Mouse (Mus musculus): ENCODE measurements around the gene Slc16a1. TPM values are rescaled to one million over a fixed set of nuclear protein-coding genes. Genes with fewer than 3 reads are reported as not detected.
A peak's percentile ranks its signal among the peaks of the same experiment; 100 is the strongest.
"Not testable (repeated sequence)": the region's sequence is repeated elsewhere in the genome, so short reads cannot be mapped to it uniquely, and the experiment has no call there.

The Slc16a1 gene
- polyA plus RNA-seq, 1 experiment from 2014 or later: 29.7 TPM

- H3K27me3 ChIP-seq (ENCODE audit: insufficient read depth, poor library complexity, severe bottlenecking); H3K4me3 ChIP-seq; H3K9me3 ChIP-seq; H3K36me3 ChIP-seq: not testable (repeated sequence)
- H3K27ac ChIP-seq: peak overlapping the region; percentile 14
- peaks cover 48% of the 10 kb centered on the region for H3K4me1 ChIP-seq (replicated peaks)
- DNase-seq (ENCODE audit: low spot score): peak; percentile 37
- 47% methylated on average over 1 of the region's 1 CpGs for WGBS
Observed at GRCm38 (mm10) chr3:104670183-104671020, 31.9 kb downstream of the Slc16a1 start.

- H3K4me1 ChIP-seq (replicated peaks): peaks cover 52% of the 10 kb centered on the region
- WGBS: 78% methylated on average over 6 of the region's 6 CpGs
- peak overlapping the region; percentile 35; the same call in 1 of the 2 replicates for H3K27ac ChIP-seq
- DNase-seq (ENCODE audit: low spot score): no peak
- H3K36me3 ChIP-seq: no peaks in the 10 kb centered on the region
- H3K9me3 ChIP-seq: no peaks in the 10 kb centered on the region
- H3K27me3 ChIP-seq (ENCODE audit: insufficient read depth, poor library complexity, severe bottlenecking): peaks cover 4% of the 10 kb centered on the region; the same call in 1 of the 2 replicates
- no peak overlapping the region for H3K4me3 ChIP-seq
Observed at GRCm38 (mm10) chr3:104671543-104671942, 33.1 kb downstream of the Slc16a1 start.

DNA sequence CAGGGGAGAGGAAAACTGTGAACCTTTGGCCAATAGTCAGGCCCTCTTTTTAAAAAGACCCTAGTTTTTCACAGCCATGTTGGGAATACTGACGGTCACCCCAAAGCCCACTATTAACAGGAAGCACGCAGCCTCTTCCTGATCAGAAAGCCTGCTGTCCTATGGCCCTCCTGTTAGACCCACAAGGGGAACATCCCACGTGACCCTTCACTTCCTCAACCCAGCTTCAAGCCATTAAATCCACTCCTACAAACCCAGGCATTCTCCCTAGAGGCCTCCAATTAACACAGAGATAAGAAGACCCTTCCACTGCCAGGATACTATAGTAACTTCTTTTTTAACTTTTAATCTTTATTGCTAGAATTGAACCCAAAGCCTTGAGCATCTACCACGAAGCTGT lies 33.6 kb downstream of the Slc16a1 start:
- WGBS: 66% methylated on average over 4 of the region's 4 CpGs
- Histone ChIP-seq H3K36me3 (no peaks in the 10 kb centered on the region), H3K4me3 (no peak overlapping the region), H3K9me3 (no peaks in the 10 kb centered on the region), H3K27ac (no peak overlapping the region), H3K4me1 (replicated peaks) (peaks cover 52% of the 10 kb centered on the region), H3K27me3 (ENCODE audit: insufficient read depth, poor library complexity, severe bottlenecking) (peaks cover 4% of the 10 kb centered on the region; the same call in 1 of the 2 replicates)
- no peak for DNase-seq (ENCODE audit: low spot score)

DNA sequence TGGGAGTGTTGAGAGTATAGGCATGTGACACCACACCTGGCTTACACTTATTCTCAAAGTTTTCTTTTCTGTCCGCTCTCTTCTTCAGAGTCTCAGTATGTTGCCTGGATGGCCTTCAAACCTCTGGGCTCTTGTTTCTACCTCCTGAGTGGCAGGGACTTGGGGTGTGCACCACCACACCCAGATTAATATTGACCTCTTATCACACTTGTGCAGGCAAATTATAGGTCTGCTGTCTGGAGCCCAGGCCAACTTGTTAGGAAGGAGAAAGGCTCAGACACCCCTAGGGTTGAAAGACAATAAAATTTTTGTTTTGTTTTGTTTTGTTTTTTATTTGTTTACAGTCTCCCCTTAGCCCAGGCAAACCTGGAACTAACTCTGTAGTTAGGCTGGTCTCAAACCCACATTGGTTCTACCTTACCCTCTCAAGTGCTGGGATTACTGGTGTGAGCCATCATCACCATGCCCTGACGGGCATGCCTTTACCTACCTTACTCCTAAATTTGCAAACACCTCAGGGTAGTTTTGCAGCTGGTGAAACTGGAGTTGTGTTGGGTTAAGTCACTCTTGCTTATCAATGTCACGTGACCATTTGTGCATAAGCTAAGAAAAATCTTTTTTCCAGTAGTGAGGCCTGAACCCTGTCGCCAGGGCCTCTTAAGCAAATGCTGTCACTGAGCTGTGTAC lies 35.3 kb downstream of the Slc16a1 start:
- Histone ChIP-seq H3K4me1 (replicated peaks) (peaks cover 50% of the 10 kb centered on the region), H3K27ac (no peak overlapping the region; the same call in 1 of the 2 replicates), H3K27me3 (ENCODE audit: insufficient read depth, poor library complexity, severe bottlenecking) (peaks cover 4% of the 10 kb centered on the region; the same call in 1 of the 2 replicates), H3K4me3 (no peak overlapping the region), H3K36me3 (no peaks in the 10 kb centered on the region), H3K9me3 (no peaks in the 10 kb centered on the region)
- no peak for DNase-seq (ENCODE audit: low spot score)
- 72% methylated on average over 4 of the region's 4 CpGs for WGBS

DNA sequence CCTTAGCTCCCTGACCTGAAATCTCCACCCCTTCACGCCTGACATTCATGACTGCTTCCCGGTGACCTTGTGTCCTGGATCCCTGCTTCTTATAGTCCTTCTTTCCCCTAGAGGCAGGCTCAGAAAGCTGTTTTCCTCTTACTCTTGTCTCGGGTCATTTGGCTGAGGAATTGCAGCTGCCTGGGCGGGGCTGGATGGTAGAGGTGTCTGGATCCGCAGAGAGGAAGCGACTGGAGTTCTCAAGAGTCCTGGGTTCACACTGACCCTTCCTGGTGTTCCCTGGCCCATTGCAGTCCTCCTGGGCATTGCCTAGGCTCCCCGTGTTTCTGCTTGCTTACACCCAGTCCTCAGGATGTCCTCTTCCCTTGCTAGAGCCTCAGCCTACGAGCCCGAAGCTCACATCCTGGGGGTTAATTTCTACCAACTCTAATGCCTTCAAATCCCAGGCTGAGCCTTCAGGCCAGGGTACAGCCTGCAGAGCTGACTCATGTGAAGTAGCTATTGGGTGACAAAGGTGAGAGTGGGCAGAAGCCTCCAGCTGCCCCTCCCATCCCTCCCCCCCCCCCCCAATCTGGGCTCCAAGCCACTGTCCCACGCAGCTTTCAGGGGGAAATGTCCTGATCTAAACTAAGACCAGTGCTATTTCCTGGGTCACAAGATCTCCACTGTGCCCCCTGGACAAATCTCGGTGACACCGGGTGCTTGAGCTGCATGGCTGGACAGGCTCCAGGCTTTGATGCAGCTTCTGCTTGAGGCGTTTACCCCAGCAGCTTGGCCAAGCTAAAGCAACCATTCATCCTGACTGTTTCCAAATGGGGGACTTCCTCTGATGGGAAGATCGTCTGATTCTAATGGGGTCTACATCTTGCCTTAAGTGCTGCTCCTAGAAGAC lies 36.1 kb downstream of the Slc16a1 start:
- peak overlapping the region; percentile 53 for H3K4me3 ChIP-seq
- WGBS: 27% methylated on average over 14 of the region's 14 CpGs
- H3K36me3 ChIP-seq: no peaks in the 10 kb centered on the region
- peaks cover 48% of the 10 kb centered on the region for H3K4me1 ChIP-seq (replicated peaks)
- H3K27me3 ChIP-seq (ENCODE audit: insufficient read depth, poor library complexity, severe bottlenecking): peaks cover 4% of the 10 kb centered on the region; the same call in 1 of the 2 replicates
- peak; percentile 7 for DNase-seq (ENCODE audit: low spot score)
- H3K27ac ChIP-seq: peak overlapping the region; percentile 81
- no peaks in the 10 kb centered on the region for H3K9me3 ChIP-seq

GRCm38 (mm10) chr3:104675258-104675851 lies 36.9 kb downstream of the Slc16a1 start:
- H3K27ac ChIP-seq: peak overlapping the region; percentile 81
- WGBS: 7% methylated on average over 23 of the region's 23 CpGs

DNA sequence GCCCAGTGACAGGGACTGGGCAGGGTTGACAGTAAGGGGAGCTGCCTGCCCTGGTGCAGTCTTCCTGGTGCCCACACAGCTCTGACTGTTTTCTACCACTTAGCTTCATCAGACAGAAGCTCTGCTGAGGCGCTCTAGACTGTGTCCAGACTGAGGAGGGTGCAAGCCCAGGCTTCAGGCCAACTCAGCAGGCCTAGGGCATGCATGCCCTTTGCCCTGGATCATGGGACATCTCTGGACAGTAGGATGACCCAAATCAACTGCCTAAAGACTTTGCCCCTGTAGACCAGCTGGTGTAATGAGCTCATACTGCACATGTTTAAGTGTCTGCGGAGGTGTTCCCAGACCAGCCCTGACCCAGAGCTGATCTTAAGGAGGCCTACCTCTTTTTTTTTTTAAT lies 39.3 kb downstream of the Slc16a1 start:
- Histone ChIP-seq H3K27me3 (ENCODE audit: insufficient read depth, poor library complexity, severe bottlenecking) (peaks cover 4% of the 10 kb centered on the region; the same call in 1 of the 2 replicates), H3K9me3 (0 out of 2 replicates have a peak, but pooled peaks cover 2% of the 10 kb centered on the region), H3K36me3 (no peaks in the 10 kb centered on the region), H3K4me1 (replicated peaks) (peaks cover 23% of the 10 kb centered on the region), H3K4me3 (no peak overlapping the region), H3K27ac (no peak overlapping the region)
- no peak for DNase-seq (ENCODE audit: low spot score)
- WGBS: 92% methylated on average over 2 of the region's 2 CpGs

More at GRCm38 (mm10) chr3:104675258-104675851, 36.9 kb downstream of the Slc16a1 start:
- Histone ChIP-seq H3K27me3 (ENCODE audit: insufficient read depth, poor library complexity, severe bottlenecking) (peaks cover 4% of the 10 kb centered on the region; the same call in 1 of the 2 replicates), H3K9me3 (0 out of 2 replicates have a peak, but pooled peaks cover 2% of the 10 kb centered on the region), H3K36me3 (no peaks in the 10 kb centered on the region), H3K4me3 (peak overlapping the region; percentile 53), H3K4me1 (replicated peaks) (peaks cover 40% of the 10 kb centered on the region)
- peak; percentile 76 for DNase-seq (ENCODE audit: low spot score)

GRCm38 (mm10) chr3:104678826-104679225 lies 40.4 kb downstream of the Slc16a1 start:
- Histone ChIP-seq H3K9me3 (0 out of 2 replicates have a peak, but pooled peaks cover 2% of the 10 kb centered on the region), H3K36me3 (no peaks in the 10 kb centered on the region), H3K27me3 (ENCODE audit: insufficient read depth, poor library complexity, severe bottlenecking) (peaks cover 4% of the 10 kb centered on the region; the same call in 1 of the 2 replicates), H3K4me1 (replicated peaks) (peaks cover 19% of the 10 kb centered on the region), H3K27ac (no peak overlapping the region), H3K4me3 (no peak overlapping the region)
- DNase-seq (ENCODE audit: low spot score): no peak
- 92% methylated on average over 8 of the region's 8 CpGs for WGBS

DNA sequence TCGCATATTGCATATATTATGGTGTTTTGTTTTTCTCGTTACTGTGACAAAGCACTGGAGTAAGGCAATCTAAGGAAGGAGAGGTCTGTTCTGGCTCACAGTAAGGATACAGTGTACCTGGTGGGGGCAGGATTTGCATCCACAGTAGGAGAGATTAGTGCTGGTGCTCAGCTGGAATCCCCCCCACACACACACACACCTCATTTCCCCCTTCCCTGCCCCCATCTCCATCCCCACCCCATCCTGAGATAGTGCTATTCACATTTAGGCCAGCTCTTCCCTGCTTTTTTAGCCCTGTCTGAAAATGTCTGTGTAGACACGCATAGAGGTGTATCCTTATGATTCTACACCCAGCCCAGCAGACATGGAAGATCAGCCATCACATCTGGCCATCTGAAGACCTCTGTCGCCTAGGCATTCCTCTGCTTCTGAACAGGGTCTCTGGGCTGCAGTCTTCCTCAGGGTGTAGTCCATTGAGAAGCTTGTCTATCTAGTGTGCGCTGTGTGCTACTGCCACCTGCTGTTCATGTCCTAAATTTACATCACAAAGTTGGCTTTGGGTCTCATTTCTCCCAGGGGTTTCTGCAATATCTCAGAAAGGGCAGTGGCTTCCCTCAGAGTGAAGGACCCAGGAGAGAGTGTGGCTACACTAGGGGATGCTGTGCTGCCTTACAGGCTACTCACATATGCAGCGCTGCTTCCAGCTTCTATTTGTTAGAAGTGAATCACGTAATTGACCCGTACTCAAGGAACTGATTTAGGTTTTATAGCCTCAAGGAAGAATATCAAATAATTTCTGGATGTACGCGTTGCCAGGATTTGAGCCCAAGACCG lies 44.4 kb downstream of the Slc16a1 start:
- WGBS: 61% methylated on average over 11 of the region's 11 CpGs
- H3K4me3 ChIP-seq: no peak overlapping the region
- peak; percentile 62 for DNase-seq (ENCODE audit: low spot score)
- no peak overlapping the region for H3K27ac ChIP-seq
- 0 out of 2 replicates have a peak, but pooled peaks cover 2% of the 10 kb centered on the region for H3K9me3 ChIP-seq
- H3K36me3 ChIP-seq: no peaks in the 10 kb centered on the region
- no peaks in the 10 kb centered on the region for H3K4me1 ChIP-seq (replicated peaks)
- no peaks in the 10 kb centered on the region for H3K27me3 ChIP-seq (ENCODE audit: insufficient read depth, poor library complexity, severe bottlenecking)

DNA sequence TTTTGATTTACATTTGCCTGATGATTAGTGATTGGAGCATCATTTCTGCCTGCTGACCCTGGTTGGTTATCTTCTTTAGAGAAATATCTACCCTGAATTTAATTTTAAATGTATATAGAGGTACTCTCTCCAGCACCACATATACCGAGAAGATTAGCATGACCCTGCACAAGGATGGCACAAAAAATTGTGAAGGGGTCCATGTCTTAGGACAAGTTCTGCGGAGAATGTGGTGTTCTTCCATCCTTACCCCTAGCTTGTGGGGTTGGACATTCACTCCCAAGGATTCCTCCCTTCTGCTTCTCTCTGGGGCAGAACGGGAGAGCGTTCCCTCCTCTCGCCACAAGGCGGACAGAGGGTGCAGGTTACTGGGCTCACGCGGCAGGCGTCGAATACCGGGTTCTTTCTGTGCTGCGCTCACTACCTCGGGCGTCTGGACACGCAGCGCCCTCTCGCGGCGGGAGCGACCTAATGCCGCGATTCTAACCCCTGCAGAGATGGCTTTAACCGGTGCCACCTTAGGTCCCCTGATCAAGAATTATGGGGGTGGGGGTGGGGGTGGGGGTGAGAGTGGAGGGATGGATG lies 62.4 kb downstream of the Slc16a1 start:
- Histone ChIP-seq H3K9me3 (no peaks in the 10 kb centered on the region), H3K27ac (no peak overlapping the region), H3K4me3 (no peak overlapping the region), H3K36me3 (no peaks in the 10 kb centered on the region), H3K4me1 (replicated peaks) (peaks cover 3% of the 10 kb centered on the region; the same call in 1 of the 2 replicates), H3K27me3 (ENCODE audit: insufficient read depth, poor library complexity, severe bottlenecking) (no peaks in the 10 kb centered on the region; the same call in 1 of the 2 replicates)
- DNase-seq (ENCODE audit: low spot score): peak; percentile 84
- 6% methylated on average over 23 of the region's 23 CpGs for WGBS

GRCm38 (mm10) chr3:104701761-104702160 lies 63.3 kb downstream of the Slc16a1 start:
- no peaks in the 10 kb centered on the region for H3K9me3 ChIP-seq
- H3K27ac ChIP-seq: no peak overlapping the region
- H3K4me1 ChIP-seq (replicated peaks): peaks cover 3% of the 10 kb centered on the region; the same call in 1 of the 2 replicates
- H3K36me3 ChIP-seq: no peaks in the 10 kb centered on the region
- WGBS: 84% methylated on average over 1 of the region's 1 CpGs
- no peak for DNase-seq (ENCODE audit: low spot score)
- no peak overlapping the region for H3K4me3 ChIP-seq
- H3K27me3 ChIP-seq (ENCODE audit: insufficient read depth, poor library complexity, severe bottlenecking): no peaks in the 10 kb centered on the region; the same call in 1 of the 2 replicates
